Mouse (Mus musculus) brain, embryonic 14.5 days (tissue): Measurements from ENCODE around the gene Gm17428.

Source experiments
- CTCF ChIP-seq: fragments of 200-500 bp; IDR thresholded peaks from 2 replicates; pipeline ENCODE4 v1.5.1; 2012; ENCODE audit warnings: inconsistent platforms, mild to moderate bottlenecking, moderate library complexity, borderline replicate concordance; ENCODE audit not compliant: insufficient read depth, insufficient read length; ENCODE audit errors: extremely low read depth
- POLR2A ChIP-seq: fragments of 200-500 bp; IDR thresholded peaks from 2 replicates; pipeline ENCODE4 v1.6.1; 2012; ENCODE audit warnings: mild to moderate bottlenecking, inconsistent platforms, borderline replicate concordance; ENCODE audit not compliant: poor library complexity, insufficient read depth, insufficient read length, severe bottlenecking; ENCODE audit errors: extremely low read depth

- no peak for TF ChIP-seq CTCF
- no peak for TF ChIP-seq POLR2A
Measured at GRCm38 (mm10) chr14:55016876-55017275, 40.1 kb downstream of the Gm17428 start.
